ENCODE assay signal across 14 mouse cellular contexts in the genomic region with DNA sequence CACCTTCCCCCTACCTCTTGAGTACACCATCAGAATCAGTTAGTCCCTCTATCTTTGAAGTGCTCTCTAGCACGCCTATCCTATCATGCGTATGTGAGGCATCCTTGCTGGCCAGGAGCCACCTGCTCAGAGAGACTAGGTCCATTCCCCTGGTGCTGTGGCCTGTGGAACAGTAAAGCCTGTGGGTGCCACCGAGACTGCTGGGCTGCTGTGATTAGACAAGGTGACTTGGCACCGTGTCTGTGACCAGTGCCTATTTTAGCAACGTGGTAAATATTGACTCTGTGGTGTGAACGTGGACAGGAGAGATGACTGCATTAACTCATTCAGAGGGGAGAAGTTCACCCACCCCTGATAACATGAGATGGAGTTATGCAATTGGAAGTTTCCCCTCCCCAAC. TPM values are rescaled to one million over a fixed set of nuclear protein-coding genes. Genes with fewer than 3 reads are reported as not detected.
DNase-seq lines count a peak whose midpoint lies in the region; ATAC-seq lines count a peak whose summit lies in the region.
"Had no signal": no experiment of that assay in that cellular context is flagged by ENCODE, and none has a peak within 500 bp of the region (broad histone marks: within the 10 kb centered on the region; RNA-seq: fewer than 3 reads in every experiment).

No protein-coding gene starts in this region.

- peak; percentile 20; the same call in 1 of the 2 replicates for ATAC-seq in heart, embryonic 12.5 days (ENCODE audit: insufficient number of reproducible peaks, low FRiP score)
- peak; percentile 53 for ATAC-seq in liver, embryonic 16.5 days (ENCODE audit: low read depth)
- ATAC-seq in forebrain, embryonic 12.5 days (ENCODE audit: low FRiP score): no peak
- ATAC-seq: forebrain, embryonic 16.5 days; hindbrain, embryonic 16.5 days; Patski had no signal

- H3K36me3 ChIP-seq in heart, embryonic 12.5 days: no peaks in the 10 kb centered on the region
- no peaks in the 10 kb centered on the region for H3K36me3 ChIP-seq in liver, embryonic 16.5 days (ENCODE audit: control insufficient read depth, insufficient read depth)
- H3K36me3 ChIP-seq in forebrain, embryonic 12.5 days (replicated peaks): no peaks in the 10 kb centered on the region
- H3K36me3 ChIP-seq: lung, embryonic 15.5 days; neural tube, embryonic 12.5 days had no signal

- H3K4me2 ChIP-seq in heart, embryonic 12.5 days: no peak overlapping the region
- H3K4me2 ChIP-seq in liver, embryonic 16.5 days (ENCODE audit: low read depth, low read length): no peak overlapping the region
- H3K4me2 ChIP-seq in forebrain, embryonic 12.5 days: no peak overlapping the region
- H3K4me2 ChIP-seq: lung, embryonic 15.5 days; neural tube, embryonic 12.5 days had no signal

- no peaks in the 10 kb centered on the region for H3K27me3 ChIP-seq in heart, embryonic 12.5 days (replicated peaks)
- no peaks in the 10 kb centered on the region for H3K27me3 ChIP-seq in liver, embryonic 16.5 days (ENCODE audit: control insufficient read depth, insufficient read depth, low read depth, low read length)
- no peaks in the 10 kb centered on the region for H3K27me3 ChIP-seq in forebrain, embryonic 12.5 days
- H3K27me3 ChIP-seq: lung, embryonic 15.5 days; neural tube, embryonic 12.5 days; Patski had no signal

- peak; percentile 42 for DNase-seq in gastrocnemius, adult 18-20 months (ENCODE audit: low spot score)
- DNase-seq in gastrocnemius, postnatal 4 days (ENCODE audit: low spot score in 2 of 2): no peak
- peak; percentile 43 to 51 for DNase-seq in spleen, postnatal 14 days (ENCODE audit: low spot score in 2 of 2)
- no peak for DNase-seq in right cerebral cortex, postnatal 36 days (ENCODE audit: low spot score in 2 of 2)
- no peak for DNase-seq in cerebellum, adult 11 months
- DNase-seq: adrenal gland, postnatal 36 days had no signal

- H3K4me3 ChIP-seq in heart, embryonic 12.5 days: no peak overlapping the region
- H3K4me3 ChIP-seq in liver, embryonic 16.5 days (ENCODE audit: low read depth, low read length): no peak overlapping the region
- no peak overlapping the region for H3K4me3 ChIP-seq in forebrain, embryonic 12.5 days (replicated peaks)
- H3K4me3 ChIP-seq: lung, embryonic 15.5 days; neural tube, embryonic 12.5 days had no signal

- H3K27ac ChIP-seq in heart, embryonic 12.5 days (ENCODE audit: poor library complexity, severe bottlenecking): no peak overlapping the region
- peak overlapping the region; percentile 98 for H3K27ac ChIP-seq in liver, embryonic 16.5 days (ENCODE audit: low read length)
- H3K27ac ChIP-seq in forebrain, embryonic 12.5 days: no peak overlapping the region
- H3K27ac ChIP-seq: lung, embryonic 15.5 days; neural tube, embryonic 12.5 days had no signal

- 33% methylated on average over 6 of the region's 6 CpGs for WGBS in heart, embryonic 12.5 days
- WGBS in liver, embryonic 16.5 days (ENCODE audit: insufficient replicate concordance): 17% methylated on average over 6 of the region's 6 CpGs
- 87% methylated on average over 6 of the region's 6 CpGs for WGBS in forebrain, embryonic 12.5 days

- H3K9me3 ChIP-seq in heart, embryonic 12.5 days (replicated peaks): no peaks in the 10 kb centered on the region
- no peaks in the 10 kb centered on the region for H3K9me3 ChIP-seq in liver, embryonic 16.5 days (replicated peaks; ENCODE audit: control insufficient read depth, low read length)
- no peaks in the 10 kb centered on the region for H3K9me3 ChIP-seq in forebrain, embryonic 12.5 days
- H3K9me3 ChIP-seq: lung, embryonic 15.5 days; neural tube, embryonic 12.5 days had no signal

- H3K4me1 ChIP-seq in heart, embryonic 12.5 days (replicated peaks): peaks cover 32% of the 10 kb centered on the region
- H3K4me1 ChIP-seq in liver, embryonic 16.5 days (ENCODE audit: control insufficient read depth, low read depth, low read length): peaks cover 84% of the 10 kb centered on the region
- no peaks in the 10 kb centered on the region for H3K4me1 ChIP-seq in forebrain, embryonic 12.5 days
- H3K4me1 ChIP-seq: neural tube, embryonic 12.5 days had no signal

- H3K9ac ChIP-seq in heart, embryonic 12.5 days: no peak overlapping the region
- peak overlapping the region; percentile 30 for H3K9ac ChIP-seq in liver, embryonic 16.5 days (ENCODE audit: low read depth, low read length)
- H3K9ac ChIP-seq in forebrain, embryonic 12.5 days: no peak overlapping the region
- H3K9ac ChIP-seq: lung, embryonic 15.5 days; neural tube, embryonic 12.5 days had no signal

RNA-seq across cellular contexts. Expression of a gene that starts 21.8 kb away (rescaled TPM):
- 10 to 100 TPM; 36.8 to 37.2 TPM for total RNA-seq in gastrocnemius, adult 18-20 months (2021)
- total RNA-seq in gastrocnemius, postnatal 4 days (2021): 10 to 100 TPM; 10.2 to 12.3 TPM
- polyA plus RNA-seq in heart, embryonic 12.5 days (2016; fragmentation: Nextera tagmentation; extraction: Ambion mirVana): 6.4 and 8.1 TPM in 2 replicates
- 32.7 and 33.7 TPM in 2 replicates for polyA plus RNA-seq in liver, embryonic 16.5 days (2015; fragmentation: Nextera tagmentation; extraction: Ambion mirVana)
- polyA plus RNA-seq in forebrain, embryonic 12.5 days (2016; fragmentation: Nextera tagmentation; extraction: Ambion mirVana): 6.2 and 6.9 TPM in 2 replicates

RNA-seq across cellular contexts. Expression of a gene that starts 53.4 kb away (rescaled TPM):
- 10 to 100 TPM; 49.7 to 53.9 TPM for total RNA-seq in gastrocnemius, adult 18-20 months (2021)
- 10 to 100 TPM; 50.4 to 57.5 TPM for total RNA-seq in gastrocnemius, postnatal 4 days (2021)
- 161 and 176 TPM in 2 replicates for polyA plus RNA-seq in heart, embryonic 12.5 days (2016; fragmentation: Nextera tagmentation; extraction: Ambion mirVana)
- polyA plus RNA-seq in liver, embryonic 16.5 days (2015; fragmentation: Nextera tagmentation; extraction: Ambion mirVana): 110 and 129 TPM in 2 replicates
- polyA plus RNA-seq in forebrain, embryonic 12.5 days (2016; fragmentation: Nextera tagmentation; extraction: Ambion mirVana): 122 and 139 TPM in 2 replicates

RNA-seq across cellular contexts. Expression of a gene that starts 53.4 kb away (rescaled TPM):
- total RNA-seq in gastrocnemius, adult 18-20 months (2021): 10 to 100 TPM; 10.7 to 13.3 TPM
- 10 to 100 TPM; 71.9 to 77.6 TPM for total RNA-seq in gastrocnemius, postnatal 4 days (2021)
- 68.8 and 72.1 TPM in 2 replicates for polyA plus RNA-seq in heart, embryonic 12.5 days (2016; fragmentation: Nextera tagmentation; extraction: Ambion mirVana)
- 59.6 and 63.8 TPM in 2 replicates for polyA plus RNA-seq in liver, embryonic 16.5 days (2015; fragmentation: Nextera tagmentation; extraction: Ambion mirVana)
- 130 and 135 TPM in 2 replicates for polyA plus RNA-seq in forebrain, embryonic 12.5 days (2016; fragmentation: Nextera tagmentation; extraction: Ambion mirVana)

Comparison
In these comparisons a context has a peak if more than half of its experiments do, and no peak if none do; other contexts are left out.
1. DNase-seq: peak in gastrocnemius, adult 18-20 months (single experiment) and spleen, postnatal 14 days (2 of 2); none in gastrocnemius, postnatal 4 days (0 of 2), right cerebral cortex, postnatal 36 days (0 of 2) and cerebellum, adult 11 months (single experiment).